Mouse (Mus musculus): Measurements from ENCODE around the gene Slc16a8. TPM values are rescaled to one million over a fixed set of nuclear protein-coding genes. Genes with fewer than 3 reads are reported as not detected.
A peak's percentile ranks its signal among the peaks of the same experiment; 100 is the strongest.

Slc16a8 gene
- polyA plus RNA-seq, 1 experiment from 2014 or later, result 0.12 TPM

- Histone ChIP-seq H3K4me2 (peak overlapping the region; percentile 95), H3K27ac (ENCODE audit: low read depth, low read length) (no peak overlapping the region), H3K36me3 (ENCODE audit: control insufficient read depth, insufficient read depth, low read length) (no peaks in the 10 kb centered on the region), H3K9me3 (ENCODE audit: control insufficient read depth, low read length) (no peaks in the 10 kb centered on the region), H3K27me3 (replicated peaks; ENCODE audit: control insufficient read depth, insufficient read depth, low read length) (peaks cover 57% of the 10 kb centered on the region), H3K4me3 (ENCODE audit: low read depth, low read length) (peak overlapping the region; percentile 60), H3K9ac (ENCODE audit: low read depth, low read length) (0 out of 2 replicates have a peak overlapping the region, but pooled peaks have one; percentile 7), H3K4me1 (replicated peaks; ENCODE audit: control insufficient read depth, insufficient read depth, low read length) (peaks cover 7% of the 10 kb centered on the region)
- DNase-seq (ENCODE audit: low spot score) (no peak), ATAC-seq (replicated peaks; ENCODE audit: low FRiP score) (peak; percentile 20; the same call in 1 of the 2 replicates)
- 1% methylated on average over 56 of the region's 62 CpGs for WGBS
Observed at GRCm38 (mm10) chr15:79261095-79261725, 6.6 kb upstream of the Slc16a8 start.

GRCm38 (mm10) chr15:79258521-79258920 is 4.0 kb upstream of the Slc16a8 start:
- Histone ChIP-seq H3K4me1 (replicated peaks; ENCODE audit: control insufficient read depth, insufficient read depth, low read length) (peaks cover 7% of the 10 kb centered on the region), H3K4me3 (ENCODE audit: low read depth, low read length) (no peak overlapping the region), H3K9ac (ENCODE audit: low read depth, low read length) (no peak overlapping the region), H3K27ac (ENCODE audit: low read depth, low read length) (no peak overlapping the region), H3K9me3 (ENCODE audit: control insufficient read depth, low read length) (no peaks in the 10 kb centered on the region), H3K27me3 (replicated peaks; ENCODE audit: control insufficient read depth, insufficient read depth, low read length) (peaks cover 76% of the 10 kb centered on the region), H3K4me2 (no peak overlapping the region), H3K36me3 (ENCODE audit: control insufficient read depth, insufficient read depth, low read length) (no peaks in the 10 kb centered on the region)
- ATAC-seq (replicated peaks; ENCODE audit: low FRiP score) (no peak), DNase-seq (ENCODE audit: low spot score) (no peak)
- WGBS, result 29% methylated on average over 17 of the region's 17 CpGs

GRCm38 (mm10) chr15:79252580-79252979 is 2.0 kb downstream of the Slc16a8 start:
- DNase-seq (ENCODE audit: low spot score), result no peak
- H3K4me2 ChIP-seq, result peak overlapping the region; percentile 70

GRCm38 (mm10) chr15:79251781-79252491 is 2.6 kb downstream of the Slc16a8 start:
- Histone ChIP-seq H3K4me1 (replicated peaks; ENCODE audit: control insufficient read depth, insufficient read depth, low read length) (peaks cover 10% of the 10 kb centered on the region), H3K4me3 (ENCODE audit: low read depth, low read length) (peak overlapping the region; percentile 39), H3K27ac (ENCODE audit: low read depth, low read length) (no peak overlapping the region), H3K27me3 (replicated peaks; ENCODE audit: control insufficient read depth, insufficient read depth, low read length) (peaks cover 57% of the 10 kb centered on the region), H3K9ac (ENCODE audit: low read depth, low read length) (peak overlapping the region; percentile 34; the same call in 1 of the 2 replicates), H3K4me2 (peak overlapping the region; percentile 70), H3K36me3 (ENCODE audit: control insufficient read depth, insufficient read depth, low read length) (peaks cover 2% of the 10 kb centered on the region; the same call in 1 of the 2 replicates), H3K9me3 (ENCODE audit: control insufficient read depth, low read length) (no peaks in the 10 kb centered on the region)
- WGBS, result 5% methylated on average over 61 of the region's 61 CpGs
- DNase-seq (ENCODE audit: low spot score) (no peak), ATAC-seq (replicated peaks; ENCODE audit: low FRiP score) (no peak)

More at GRCm38 (mm10) chr15:79252580-79252979, 2.0 kb downstream of the Slc16a8 start:
- WGBS, result 27% methylated on average over 24 of the region's 24 CpGs
- Histone ChIP-seq H3K9me3 (ENCODE audit: control insufficient read depth, low read length) (no peaks in the 10 kb centered on the region), H3K9ac (ENCODE audit: low read depth, low read length) (0 out of 2 replicates have a peak overlapping the region, but pooled peaks have one; percentile 34), H3K4me1 (replicated peaks; ENCODE audit: control insufficient read depth, insufficient read depth, low read length) (peaks cover 10% of the 10 kb centered on the region), H3K4me3 (ENCODE audit: low read depth, low read length) (peak overlapping the region; percentile 39), H3K27me3 (replicated peaks; ENCODE audit: control insufficient read depth, insufficient read depth, low read length) (peaks cover 57% of the 10 kb centered on the region), H3K36me3 (ENCODE audit: control insufficient read depth, insufficient read depth, low read length) (peaks cover 2% of the 10 kb centered on the region; the same call in 1 of the 2 replicates), H3K27ac (ENCODE audit: low read depth, low read length) (no peak overlapping the region)
- ATAC-seq (replicated peaks; ENCODE audit: low FRiP score), result no peak

- peaks cover 5% of the 10 kb centered on the region; the same call in 1 of the 2 replicates for H3K36me3 ChIP-seq (ENCODE audit: control insufficient read depth, insufficient read depth, low read length)
- H3K4me1 ChIP-seq (replicated peaks; ENCODE audit: control insufficient read depth, insufficient read depth, low read length), result peaks cover 10% of the 10 kb centered on the region
- DNase-seq (ENCODE audit: low spot score) (no peak), ATAC-seq (replicated peaks; ENCODE audit: low FRiP score) (no peak)
- H3K4me2 ChIP-seq, result no peak overlapping the region
- H3K27me3 ChIP-seq (replicated peaks; ENCODE audit: control insufficient read depth, insufficient read depth, low read length), result peaks cover 57% of the 10 kb centered on the region
- no peak overlapping the region for H3K4me3 ChIP-seq (ENCODE audit: low read depth, low read length)
- H3K9me3 ChIP-seq (ENCODE audit: control insufficient read depth, low read length), result no peaks in the 10 kb centered on the region
- 45% methylated on average over 7 of the region's 7 CpGs for WGBS
- H3K27ac ChIP-seq (ENCODE audit: low read depth, low read length), result no peak overlapping the region
- H3K9ac ChIP-seq (ENCODE audit: low read depth, low read length), result no peak overlapping the region
Observed at GRCm38 (mm10) chr15:79251168-79251567, 3.4 kb downstream of the Slc16a8 start.

- Histone ChIP-seq H3K9me3 (ENCODE audit: control insufficient read depth, low read length) (no peaks in the 10 kb centered on the region), H3K27me3 (replicated peaks; ENCODE audit: control insufficient read depth, insufficient read depth, low read length) (peaks cover 54% of the 10 kb centered on the region), H3K27ac (ENCODE audit: low read depth, low read length) (no peak overlapping the region), H3K4me3 (ENCODE audit: low read depth, low read length) (no peak overlapping the region), H3K9ac (ENCODE audit: low read depth, low read length) (no peak overlapping the region), H3K4me1 (replicated peaks; ENCODE audit: control insufficient read depth, insufficient read depth, low read length) (peaks cover 10% of the 10 kb centered on the region), H3K36me3 (ENCODE audit: control insufficient read depth, insufficient read depth, low read length) (peaks cover 10% of the 10 kb centered on the region; the same call in 1 of the 2 replicates), H3K4me2 (no peak overlapping the region)
- no peak for ATAC-seq (replicated peaks; ENCODE audit: low FRiP score)
- no peak for DNase-seq (ENCODE audit: low spot score)
- WGBS, result 70% methylated on average over 2 of the region's 2 CpGs
Observed at GRCm38 (mm10) chr15:79250236-79250635, 4.3 kb downstream of the Slc16a8 start.

GRCm38 (mm10) chr15:79245321-79245720 is 9.2 kb downstream of the Slc16a8 start:
- Histone ChIP-seq H3K9me3 (ENCODE audit: control insufficient read depth, low read length) (no peaks in the 10 kb centered on the region), H3K36me3 (ENCODE audit: control insufficient read depth, insufficient read depth, low read length) (peaks cover 24% of the 10 kb centered on the region; the same call in 1 of the 2 replicates), H3K27ac (ENCODE audit: low read depth, low read length) (no peak overlapping the region), H3K4me2 (no peak overlapping the region), H3K27me3 (replicated peaks; ENCODE audit: control insufficient read depth, insufficient read depth, low read length) (peaks cover 6% of the 10 kb centered on the region; the same call in 1 of the 2 replicates), H3K4me1 (replicated peaks; ENCODE audit: control insufficient read depth, insufficient read depth, low read length) (peaks cover 4% of the 10 kb centered on the region), H3K4me3 (ENCODE audit: low read depth, low read length) (no peak overlapping the region), H3K9ac (ENCODE audit: low read depth, low read length) (no peak overlapping the region)
- DNase-seq (ENCODE audit: low spot score) (no peak), ATAC-seq (replicated peaks; ENCODE audit: low FRiP score) (no peak)
- WGBS, result 79% methylated on average over 3 of the region's 3 CpGs

- no peaks in the 10 kb centered on the region for H3K9me3 ChIP-seq (ENCODE audit: control insufficient read depth, low read length)
- H3K4me1 ChIP-seq (replicated peaks; ENCODE audit: control insufficient read depth, insufficient read depth, low read length), result peaks cover 4% of the 10 kb centered on the region
- H3K36me3 ChIP-seq (ENCODE audit: control insufficient read depth, insufficient read depth, low read length), result peaks cover 30% of the 10 kb centered on the region; the same call in 1 of the 2 replicates
- H3K4me2 ChIP-seq, result no peak overlapping the region
- H3K27me3 ChIP-seq (replicated peaks; ENCODE audit: control insufficient read depth, insufficient read depth, low read length), result no peaks in the 10 kb centered on the region
- ATAC-seq (replicated peaks; ENCODE audit: low FRiP score) (no peak), DNase-seq (ENCODE audit: low spot score) (no peak)
- H3K27ac ChIP-seq (ENCODE audit: low read depth, low read length), result no peak overlapping the region
- H3K9ac ChIP-seq (ENCODE audit: low read depth, low read length), result no peak overlapping the region
- WGBS, result 80% methylated on average over 7 of the region's 7 CpGs
- no peak overlapping the region for H3K4me3 ChIP-seq (ENCODE audit: low read depth, low read length)
Observed at GRCm38 (mm10) chr15:79244071-79244893, 10.3 kb downstream of the Slc16a8 start.
